Mouse (Mus musculus) urinary bladder, postnatal 14 days (tissue): ENCODE results near the gene Nol9.
A peak's percentile ranks its signal among the peaks of the same experiment; 100 is the strongest.

Source experiments
- DNase-seq: peaks from one replicate; pipeline ENCODE4 v3.0.0; 2021; ENCODE audit warnings: low spot score

Gene Nol9

GRCm38 (mm10) chr4:152092751-152093293 lies 53.7 kb downstream of the Nol9 start:
- peak; percentile 55 for DNase-seq

GRCm38 (mm10) chr4:152094233-152094632 lies 55.1 kb downstream of the Nol9 start:
- no peak for DNase-seq

GRCm38 (mm10) chr4:152095937-152096910 lies 57.1 kb downstream of the Nol9 start:
- peak; percentile 82 for DNase-seq

- DNase-seq: no peak
These were observed 57.8 kb downstream of the Nol9 start for GRCm38 (mm10) chr4:152096927-152097326.

GRCm38 (mm10) chr4:152097911-152098799 lies 59.0 kb downstream of the Nol9 start:
- DNase-seq: no peak

GRCm38 (mm10) chr4:152100541-152100940 lies 61.4 kb downstream of the Nol9 start:
- no peak for DNase-seq

GRCm38 (mm10) chr4:152101081-152101653 lies 62.0 kb downstream of the Nol9 start:
- DNase-seq: no peak

- no peak for DNase-seq
These were observed 62.8 kb downstream of the Nol9 start for GRCm38 (mm10) chr4:152101921-152102320.

- DNase-seq: peak; percentile 79
These were observed 63.9 kb downstream of the Nol9 start for GRCm38 (mm10) chr4:152103025-152103424.

- no peak for DNase-seq
These were observed 67.6 kb downstream of the Nol9 start for GRCm38 (mm10) chr4:152106746-152107145.

GRCm38 (mm10) chr4:152107493-152107892 lies 68.4 kb downstream of the Nol9 start:
- DNase-seq: peak; percentile 90

- peak; percentile 90 for DNase-seq
These were observed 68.9 kb downstream of the Nol9 start for GRCm38 (mm10) chr4:152107971-152108509.

- DNase-seq: no peak
These were observed 69.6 kb downstream of the Nol9 start for GRCm38 (mm10) chr4:152108673-152109072.

GRCm38 (mm10) chr4:152109509-152109908 lies 70.4 kb downstream of the Nol9 start:
- no peak for DNase-seq

- DNase-seq: no peak
These were observed 71.6 kb downstream of the Nol9 start for GRCm38 (mm10) chr4:152110689-152111088.
